Mouse (Mus musculus) liver, embryonic 14.5 days (tissue): Measurements from ENCODE around the gene Snf8. TPM values are rescaled to one million over a fixed set of nuclear protein-coding genes. Genes with fewer than 3 reads are reported as not detected.

ENCODE experiments used
- ATAC-seq: fragments of 200-750 bp; cut with Nextera tagmentation; 2 replicates; pipeline ENCODE4 v1.8.0; 2017; ENCODE audit warnings: moderate number of reproducible peaks, mild to moderate bottlenecking, moderate library complexity; ENCODE audit not compliant: insufficient read depth
- DNase-seq, 3 experiments: peaks; one replicate each; pipeline ENCODE4 v3.0.0-alpha.2; 2012 to 2013; ENCODE audit warnings: low read depth in 3 of 3, low spot score in 3 of 3
- H3K27ac ChIP-seq: fragments of 300-500 bp; sonication (generic); 2 replicates; pipeline ENCODE4 v1.5.1; 2014; ENCODE audit warnings: moderate library complexity, mild to moderate bottlenecking, control low read depth, inconsistent platforms
- H3K27me3 ChIP-seq: fragments of 300-500 bp; sonication (generic); 2 replicates; pipeline ENCODE4 v1.6.1; 2014; ENCODE audit warnings: mild to moderate bottlenecking, low read length, moderate library complexity; ENCODE audit not compliant: control insufficient read depth, insufficient read depth
- H3K36me3 ChIP-seq: fragments of 300-500 bp; sonication (generic); replicated peaks from 2 replicates; pipeline ENCODE4 v1.6.1; 2014; ENCODE audit warnings: low read depth; ENCODE audit not compliant: control insufficient read depth, insufficient read depth
- H3K4me1 ChIP-seq, 2 experiments: fragments of 200-500 bp in 1 of 2; fragments of 300-500 bp in 1 of 2; sonication (generic) in 1 of 2; replicated peaks; 2 replicates each; pipeline ENCODE4 v1.6.1; 2012 to 2014; ENCODE audit warnings: antibody characterized with exemption in 1 of 2, inconsistent platforms in 1 of 2, low read length in 1 of 2; ENCODE audit not compliant: control insufficient read depth in 2 of 2, insufficient read depth in 2 of 2
- H3K4me2 ChIP-seq: fragments of 300-500 bp; sonication (generic); 2 replicates; pipeline ENCODE4 v1.6.1; 2014; ENCODE audit warnings: low read depth, mild to moderate bottlenecking, control low read depth, moderate library complexity
- H3K4me3 ChIP-seq, 2 experiments: fragments of 200-500 bp in 1 of 2; fragments of 300-500 bp in 1 of 2; sonication (generic) in 1 of 2; 2 replicates each; pipeline ENCODE4 v1.5.1; 2012 to 2014; ENCODE audit warnings: low read depth in 2 of 2, low read length in 2 of 2, mild to moderate bottlenecking in 2 of 2, control low read depth in 1 of 2, inconsistent platforms in 1 of 2, moderate library complexity in 1 of 2; ENCODE audit not compliant: insufficient read depth in 1 of 2
- H3K9ac ChIP-seq: fragments of 300-500 bp; sonication (generic); replicated peaks from 2 replicates; pipeline ENCODE4 v1.6.1; 2014; ENCODE audit warnings: mild to moderate bottlenecking, control low read depth, moderate library complexity
- H3K9me3 ChIP-seq: fragments of 300-500 bp; sonication (generic); 2 replicates; pipeline ENCODE4 v1.6.1; 2016; ENCODE audit warnings: low read length, mixed read lengths; ENCODE audit not compliant: control insufficient read depth
- CTCF ChIP-seq: IDR thresholded peaks from 2 replicates; pipeline ENCODE4 v1.5.1; 2016; ENCODE audit warnings: antibody characterized with exemption, low read depth, control low read depth
- EP300 ChIP-seq: IDR thresholded peaks from 2 replicates; pipeline ENCODE4 v1.6.1; 2016; ENCODE audit warnings: antibody characterized with exemption, low read depth
- WGBS: fragments of 180-500 bp; shearing (Covaris S2); extraction: QIAGEN DNeasy Blood & Tissue Kit; methylation state at CpG from one replicate; pipeline ENCODE4 v1.1.7; 2014; ENCODE audit not compliant: insufficient replicate concordance; 5-methylcytosine and 5-hydroxymethylcytosine counted together
- polyA plus RNA-seq, 2 experiments: library from polyadenylated mRNA; depleted of rRNA in 1 of 2; stranded (reverse) in 1 of 2; unstranded in 1 of 2; fragments of >200 nt; fragmentation: Nextera tagmentation in 1 of 2; extraction: Ambion mirVana in 1 of 2; gene quantifications; 2 replicates each; pipeline versions ENCODE4 v1.2.1 to v1.2.3; 2012 to 2014

Gene Snf8
- polyA plus RNA-seq, 2 experiments: 28.2 to 30.0 TPM

DNA sequence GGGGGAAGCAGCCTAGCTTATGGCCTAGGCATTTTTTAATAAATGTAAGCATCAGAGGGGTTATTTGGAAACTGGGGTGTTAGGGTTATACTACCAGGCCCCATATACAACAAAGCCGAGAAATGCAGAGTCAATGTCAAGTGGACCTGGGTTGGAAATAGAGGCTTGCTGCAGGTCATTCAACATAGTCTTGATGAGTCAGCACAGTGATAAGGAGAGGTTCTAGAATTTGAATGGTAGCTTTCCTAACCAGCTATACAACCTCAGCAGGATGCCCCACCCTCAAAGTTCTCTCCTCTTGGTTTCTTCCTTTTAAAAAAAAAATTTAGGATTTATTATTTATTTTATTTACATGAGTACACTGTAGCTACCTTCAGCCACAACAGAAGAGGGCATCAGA is 36.3 kb downstream of the Snf8 start:
- Histone ChIP-seq H3K4me3 (no peak overlapping the region), H3K36me3 (peaks cover 8% of the 10 kb centered on the region), H3K4me1 (peaks cover 0 to 11% of the 10 kb centered on the region in 2 experiments), H3K27ac (no peak overlapping the region), H3K27me3 (no peaks in the 10 kb centered on the region), H3K9ac (no peak overlapping the region), H3K4me2 (no peak overlapping the region), H3K9me3 (no peaks in the 10 kb centered on the region)
- no peak for DNase-seq
- TF ChIP-seq CTCF (no peak), EP300 (no peak)
- ATAC-seq: no peak
- WGBS: 72% methylated on average over 1 of the region's 1 CpGs

- Histone ChIP-seq H3K4me1 (peaks cover 8 to 16% of the 10 kb centered on the region in 2 experiments), H3K4me2 (peak overlapping the region; percentile 95), H3K27me3 (no peaks in the 10 kb centered on the region), H3K9me3 (no peaks in the 10 kb centered on the region), H3K36me3 (peaks cover 8% of the 10 kb centered on the region), H3K4me3 (peak overlapping the region in 1 of 2 experiments; percentile 82; a peak in 2 of 4 replicates), H3K9ac (peak overlapping the region; percentile 9; the same call in 1 of the 2 replicates), H3K27ac (no peak overlapping the region)
- WGBS: 73% methylated on average over 6 of the region's 9 CpGs
- ATAC-seq (no peak), DNase-seq (no peak)
- TF ChIP-seq CTCF (no peak), EP300 (no peak)
Measured at GRCm38 (mm10) chr11:96073295-96073993, 38.8 kb downstream of the Snf8 start.

DNA sequence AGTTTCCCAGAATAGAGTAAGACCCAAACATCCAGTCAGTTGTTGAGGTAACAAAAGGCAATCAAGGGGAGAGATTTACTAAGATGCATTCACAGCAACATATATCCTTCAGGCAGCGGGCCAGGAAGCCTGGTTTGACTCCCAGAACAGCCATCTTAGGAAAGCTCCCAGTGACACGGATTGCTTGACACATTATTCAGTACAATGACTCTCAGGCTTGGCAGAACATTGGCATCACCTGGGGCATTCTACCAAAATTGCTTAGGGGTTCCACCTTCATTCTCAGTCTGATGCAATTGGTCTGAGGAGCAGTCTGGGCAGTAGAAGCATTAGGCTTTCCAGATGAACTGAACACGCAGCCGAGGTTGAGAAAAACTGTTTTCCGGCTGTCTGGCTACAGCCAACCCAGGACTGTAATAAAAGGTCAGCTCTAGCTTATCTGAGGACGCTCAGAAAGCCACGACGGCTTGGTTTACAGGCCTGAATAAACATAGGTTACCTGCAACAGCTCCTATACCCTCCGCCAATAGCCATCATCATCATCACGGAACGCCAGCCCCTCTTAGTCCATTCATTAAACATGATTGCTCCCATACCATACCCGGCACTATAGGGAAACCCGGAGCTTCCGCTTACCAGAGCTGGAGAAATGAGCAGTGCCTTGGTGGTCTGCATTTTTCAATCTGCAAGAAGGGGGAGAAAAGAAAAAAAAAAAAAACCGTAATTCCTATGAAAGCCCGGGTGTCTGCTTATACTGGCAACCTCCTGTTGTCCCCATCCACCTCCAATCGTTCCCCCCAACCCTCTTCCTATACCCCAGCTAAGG is 39.9 kb downstream of the Snf8 start:
- H3K9me3 ChIP-seq: no peaks in the 10 kb centered on the region
- H3K27ac ChIP-seq: peak overlapping the region; percentile 71
- DNase-seq (no peak), ATAC-seq (no peak)
- 9% methylated on average over 17 of the region's 17 CpGs for WGBS
- peaks cover 8 to 15% of the 10 kb centered on the region in 2 experiments for H3K4me1 ChIP-seq
- peak overlapping the region; percentile 95 for H3K4me2 ChIP-seq
- TF ChIP-seq EP300: no peak
- no peak for TF ChIP-seq CTCF
- peak overlapping the region; percentile 66 to 82 for H3K4me3 ChIP-seq
- H3K27me3 ChIP-seq: no peaks in the 10 kb centered on the region
- H3K9ac ChIP-seq: peak overlapping the region; percentile 84
- H3K36me3 ChIP-seq: peaks cover 8% of the 10 kb centered on the region

DNA sequence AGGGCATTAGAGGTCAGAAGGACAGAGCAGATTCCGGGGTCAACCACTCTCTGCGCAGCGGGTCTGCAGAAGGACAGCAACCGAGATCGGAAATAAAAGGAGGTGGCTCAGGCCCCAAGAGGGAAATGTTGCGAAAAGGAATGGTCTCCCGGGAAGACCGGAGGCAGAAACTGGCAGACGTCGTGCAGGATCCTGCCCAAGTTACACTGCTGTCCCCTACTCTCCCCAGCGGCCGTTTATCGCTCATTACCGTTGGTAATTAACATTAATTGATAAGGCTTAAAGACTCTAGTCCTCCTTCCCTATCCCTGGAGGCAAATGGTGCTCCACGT is 40.5 kb downstream of the Snf8 start:
- Histone ChIP-seq H3K27me3 (no peaks in the 10 kb centered on the region), H3K36me3 (peaks cover 8% of the 10 kb centered on the region), H3K4me1 (peaks cover 8 to 15% of the 10 kb centered on the region in 2 experiments), H3K4me2 (peak overlapping the region; percentile 95), H3K27ac (peak overlapping the region; percentile 71), H3K9me3 (no peaks in the 10 kb centered on the region), H3K4me3 (peak overlapping the region; percentile 66 to 82), H3K9ac (peak overlapping the region; percentile 84)
- under 1% methylated on average over 15 of the region's 15 CpGs for WGBS
- TF ChIP-seq EP300 (no peak), CTCF (no peak)
- ATAC-seq (peak; percentile 22), DNase-seq (no peak)

DNA sequence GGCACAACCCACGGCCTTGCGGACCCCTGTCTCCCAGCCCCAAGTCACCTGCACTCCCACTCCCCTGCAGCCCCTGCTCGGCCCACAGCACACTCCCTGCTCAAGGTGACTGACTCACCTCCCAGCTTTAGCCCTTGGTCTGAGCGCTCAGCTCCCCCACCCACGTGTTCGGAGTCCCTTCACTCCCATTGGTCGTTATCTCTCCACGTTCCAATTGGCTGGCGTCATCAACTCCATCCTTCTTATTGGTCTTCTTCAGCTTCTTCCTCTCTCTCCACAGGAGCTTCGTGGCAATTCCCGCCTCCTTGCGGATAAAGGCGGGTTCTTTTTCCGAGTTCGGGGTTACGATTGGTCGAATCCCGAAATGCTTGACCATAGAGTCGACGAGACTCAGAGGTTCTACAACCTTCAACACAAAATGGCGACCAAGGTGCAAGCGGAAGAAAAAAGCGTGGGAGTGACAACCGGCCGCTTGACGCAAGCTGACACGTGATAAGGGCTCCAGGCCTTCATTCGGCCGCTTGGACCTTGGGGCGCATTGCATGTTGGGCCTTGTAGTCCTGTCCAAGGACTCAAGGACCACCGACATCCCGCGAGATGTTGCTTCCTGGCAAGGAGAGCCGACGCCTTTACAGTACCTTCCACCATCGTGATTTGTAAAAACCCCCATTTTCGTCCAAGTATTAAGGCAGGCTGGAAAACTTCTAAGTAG is 41.0 kb downstream of the Snf8 start, which contains the start of gene Atp5g1:
Gene Atp5g1 (minus strand): TSS at position 162 of the 712 bp plus-strand sequence.
- peaks cover 8 to 15% of the 10 kb centered on the region in 2 experiments for H3K4me1 ChIP-seq
- WGBS: under 1% methylated on average over 37 of the region's 37 CpGs
- H3K27me3 ChIP-seq: no peaks in the 10 kb centered on the region
- DNase-seq (peak; percentile 100), ATAC-seq (peak; percentile 94)
- peak within 1 kb of the TSS; percentile 66 to 82 for H3K4me3 ChIP-seq
- H3K27ac ChIP-seq: peak within 1 kb of the TSS; percentile 71
- TF ChIP-seq CTCF (0 out of 2 replicates have a peak, but pooled peaks have one; percentile 20), EP300 (peak; percentile 59; the same call in 1 of the 2 replicates)
- H3K36me3 ChIP-seq: peaks cover 8% of the 10 kb centered on the region
- no peaks in the 10 kb centered on the region for H3K9me3 ChIP-seq
- peak within 1 kb of the TSS; percentile 84 for H3K9ac ChIP-seq
- H3K4me2 ChIP-seq: peak within 1 kb of the TSS; percentile 95
